Mouse (Mus musculus) liver, adult 2 months (tissue): ENCODE results near the gene Ddit4. TPM values are rescaled to one million over a fixed set of nuclear protein-coding genes. Genes with fewer than 3 reads are reported as not detected.
A peak's percentile ranks its signal among the peaks of the same experiment; 100 is the strongest.

ENCODE experiments used
- DNase-seq: peaks from one replicate; pipeline ENCODE4 v3.0.0-alpha.2; 2011; ENCODE audit warnings: low read depth, low spot score; ENCODE audit errors: extremely low read depth
- H3K27ac ChIP-seq: fragments of 200-500 bp; replicated peaks from 2 replicates; pipeline ENCODE4 v1.5.1; 2012; ENCODE audit warnings: low read depth, mild to moderate bottlenecking, control low read depth, inconsistent platforms, low read length; ENCODE audit not compliant: insufficient read depth
- H3K27me3 ChIP-seq: fragments of 200-500 bp; 2 replicates; pipeline ENCODE4 v1.6.1; 2012; ENCODE audit warnings: mild to moderate bottlenecking, moderate library complexity, low read length, inconsistent platforms; ENCODE audit not compliant: control insufficient read depth, insufficient read depth
- H3K36me3 ChIP-seq: fragments of 200-500 bp; 2 replicates; pipeline ENCODE4 v1.6.1; 2012; ENCODE audit warnings: low read length, inconsistent platforms; ENCODE audit not compliant: control insufficient read depth, insufficient read depth
- H3K4me1 ChIP-seq: fragments of 200-500 bp; 2 replicates; pipeline ENCODE4 v1.6.1; 2011; ENCODE audit warnings: low read length; ENCODE audit not compliant: control insufficient read depth, insufficient read depth
- H3K4me3 ChIP-seq: fragments of 200-500 bp; 2 replicates; pipeline ENCODE4 v1.5.1; 2011; ENCODE audit warnings: low read depth, mild to moderate bottlenecking, control low read depth, low read length, moderate library complexity; ENCODE audit not compliant: insufficient read depth
- H3K79me2 ChIP-seq: fragments of 200-500 bp; 2 replicates; pipeline ENCODE4 v1.6.1; 2012; ENCODE audit warnings: inconsistent platforms, mild to moderate bottlenecking, low read length, moderate library complexity; ENCODE audit not compliant: control insufficient read depth, insufficient read depth
- H3K9ac ChIP-seq: fragments of 200-500 bp; 2 replicates; pipeline ENCODE4 v1.6.1; 2012; ENCODE audit warnings: low read depth, mild to moderate bottlenecking, control low read depth, inconsistent platforms, low read length
- CTCF ChIP-seq: fragments of 200-500 bp; IDR thresholded peaks from 2 replicates; pipeline ENCODE4 v1.5.1; 2011; ENCODE audit warnings: low read depth, low read length, control low read depth
- POLR2A ChIP-seq: fragments of 200-500 bp; IDR thresholded peaks from 2 replicates; pipeline ENCODE4 v1.6.1; 2011; ENCODE audit warnings: low read length, control low read depth; ENCODE audit not compliant: insufficient read depth; ENCODE audit errors: extremely low read depth
- WGBS: fragments of 180-500 bp; shearing (Covaris S2); methylation state at CpG from one replicate; pipeline ENCODE4 v1.1.7; 2018; 5-methylcytosine and 5-hydroxymethylcytosine counted together
- polyA plus RNA-seq: library from polyadenylated mRNA; depleted of rRNA; stranded (reverse); fragments of >200 nt; gene quantifications from 2 replicates; pipeline ENCODE4 v1.2.3, GENCODE M21; 2012
- total RNA-seq: library from RNA; depleted of rRNA; stranded (reverse); fragments of >200 nt; gene quantifications from 2 replicates; pipeline ENCODE4 v1.2.3, GENCODE M21; 2014

Ddit4 gene
- total and polyA plus RNA-seq, 2 experiments: 8.8 to 13.6 TPM

DNA sequence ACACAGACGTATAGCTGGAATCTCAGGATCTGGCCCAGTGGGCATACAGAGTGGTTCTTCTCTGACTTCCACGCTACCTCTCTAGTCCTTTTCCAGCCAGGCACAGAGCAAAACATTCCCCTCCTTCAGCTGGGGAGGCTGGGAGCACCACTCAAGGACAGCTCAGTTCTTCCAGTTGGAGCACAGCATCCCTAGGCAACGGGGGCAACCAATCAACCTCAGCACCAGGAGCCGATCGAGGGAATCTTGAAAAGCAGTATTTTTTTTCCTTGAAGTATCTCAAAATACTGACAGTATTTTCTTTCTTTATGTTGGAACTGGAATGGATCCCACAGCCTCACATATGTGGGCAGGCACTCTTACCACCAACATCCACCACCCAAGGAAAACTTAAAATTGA lies 5.0 kb upstream of the Ddit4 start:
- WGBS: 89% methylated on average over 5 of the region's 5 CpGs
- Histone ChIP-seq H3K27ac (no peak overlapping the region), H3K36me3 (no peaks in the 10 kb centered on the region), H3K4me3 (no peak overlapping the region), H3K27me3 (no peaks in the 10 kb centered on the region), H3K4me1 (peaks cover 4% of the 10 kb centered on the region; the same call in 1 of the 2 replicates), H3K79me2 (no peaks in the 10 kb centered on the region), H3K9ac (no peak overlapping the region)
- DNase-seq: no peak
- TF ChIP-seq POLR2A (no peak), CTCF (no peak)

- WGBS: 61% methylated on average over 7 of the region's 7 CpGs
- H3K27me3 ChIP-seq: no peaks in the 10 kb centered on the region
Measured at GRCm38 (mm10) chr10:59953564-59954039, 2.0 kb upstream of the Ddit4 start.

GRCm38 (mm10) chr10:59952781-59953563 lies 1.3 kb upstream of the Ddit4 start:
- no peaks in the 10 kb centered on the region for H3K36me3 ChIP-seq
- TF ChIP-seq POLR2A (no peak), CTCF (no peak)
- peak; percentile 82 for DNase-seq
- no peak overlapping the region for H3K27ac ChIP-seq
- peak overlapping the region; percentile 65; the same call in 1 of the 2 replicates for H3K4me3 ChIP-seq
- peaks cover 12% of the 10 kb centered on the region for H3K4me1 ChIP-seq
- H3K79me2 ChIP-seq: no peaks in the 10 kb centered on the region
- 25% methylated on average over 16 of the region's 16 CpGs for WGBS
- H3K9ac ChIP-seq: no peak overlapping the region; the same call in 1 of the 2 replicates
- H3K27me3 ChIP-seq: no peaks in the 10 kb centered on the region

More at GRCm38 (mm10) chr10:59953564-59954039, 2.0 kb upstream of the Ddit4 start:
- H3K79me2 ChIP-seq: no peaks in the 10 kb centered on the region
- no peaks in the 10 kb centered on the region for H3K36me3 ChIP-seq
- no peak for DNase-seq
- peaks cover 12% of the 10 kb centered on the region for H3K4me1 ChIP-seq
- H3K27ac ChIP-seq: no peak overlapping the region
- TF ChIP-seq POLR2A: no peak
- TF ChIP-seq CTCF: no peak
- no peak overlapping the region for H3K9ac ChIP-seq
- no peak overlapping the region for H3K4me3 ChIP-seq

DNA sequence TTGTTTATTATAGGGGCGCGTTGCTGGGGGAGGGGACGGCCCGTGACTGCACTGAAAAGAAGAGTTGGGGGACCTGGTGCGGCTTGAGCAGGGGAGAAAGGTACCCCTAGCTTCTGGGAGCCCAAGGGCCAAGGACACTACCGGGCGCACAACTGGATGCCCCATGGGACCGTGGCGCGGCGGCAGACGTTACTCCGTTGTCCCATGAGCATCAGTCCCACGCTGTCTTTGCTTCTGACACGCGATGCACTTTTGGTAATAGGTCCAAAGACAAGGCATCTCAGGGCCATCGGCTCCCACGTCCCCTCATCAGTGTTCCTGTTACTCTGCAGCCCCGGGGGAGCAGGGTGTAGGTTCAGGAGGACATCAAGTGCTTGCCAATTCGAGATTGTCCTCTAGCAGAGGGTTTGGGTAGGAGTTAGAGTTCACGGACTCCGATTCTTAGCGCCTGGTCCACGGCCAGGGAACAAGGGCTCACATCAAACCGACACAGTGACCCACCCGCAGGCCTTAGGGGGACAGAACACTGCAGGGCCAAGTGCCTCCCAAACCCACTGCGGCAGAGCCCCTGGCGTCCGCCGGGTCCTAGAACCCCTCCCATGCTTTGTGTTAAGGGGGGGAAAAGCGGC lies 632 bp upstream of the Ddit4 start:
- no peak for TF ChIP-seq CTCF
- no peak for TF ChIP-seq POLR2A
- H3K79me2 ChIP-seq: no peaks in the 10 kb centered on the region
- no peaks in the 10 kb centered on the region for H3K36me3 ChIP-seq
- no peaks in the 10 kb centered on the region for H3K27me3 ChIP-seq
- peak overlapping the region; percentile 65 for H3K4me3 ChIP-seq
- peaks cover 12% of the 10 kb centered on the region for H3K4me1 ChIP-seq
- peak overlapping the region; percentile 78 for H3K27ac ChIP-seq
- under 1% methylated on average over 31 of the region's 31 CpGs for WGBS
- DNase-seq: peak; percentile 81
- H3K9ac ChIP-seq: peak overlapping the region; percentile 75

GRCm38 (mm10) chr10:59950716-59951191 lies 880 bp downstream of the Ddit4 start:
- no peaks in the 10 kb centered on the region for H3K79me2 ChIP-seq
- DNase-seq: peak; percentile 56
- peak overlapping the region; percentile 91; the same call in 1 of the 2 replicates for H3K27ac ChIP-seq
- TF ChIP-seq CTCF: peak; percentile 75
- no peak for TF ChIP-seq POLR2A
- H3K36me3 ChIP-seq: no peaks in the 10 kb centered on the region
- H3K9ac ChIP-seq: peak overlapping the region; percentile 82
- peaks cover 12% of the 10 kb centered on the region for H3K4me1 ChIP-seq
- no peaks in the 10 kb centered on the region for H3K27me3 ChIP-seq
- H3K4me3 ChIP-seq: peak overlapping the region; percentile 78
- 3% methylated on average over 23 of the region's 23 CpGs for WGBS
